Mouse (Mus musculus) brown adipose tissue, adult 24 weeks (tissue): ENCODE data around the gene Galk1. TPM values are rescaled to one million over a fixed set of nuclear protein-coding genes. Genes with fewer than 3 reads are reported as not detected.

Source experiments
- H3K27ac ChIP-seq: fragments of 200-500 bp; replicated peaks from 2 replicates; pipeline ENCODE4 v1.5.1; 2012; ENCODE audit warnings: low read depth, mild to moderate bottlenecking, low read length
- H3K4me1 ChIP-seq: fragments of 200-500 bp; 2 replicates; pipeline ENCODE4 v1.6.1; 2012; ENCODE audit warnings: low read length, mixed read lengths; ENCODE audit not compliant: control insufficient read depth, insufficient read depth, insufficient read length
- H3K4me3 ChIP-seq: fragments of 200-500 bp; 2 replicates; pipeline ENCODE4 v1.5.1; 2012; ENCODE audit warnings: low read depth, mild to moderate bottlenecking, low read length, moderate library complexity; ENCODE audit not compliant: insufficient read depth
- polyA plus RNA-seq: library from polyadenylated mRNA; stranded (reverse); fragments of >200 nt; gene quantifications from 2 replicates; pipeline ENCODE4 v1.2.4, GENCODE M21; 2012; ENCODE audit not compliant: missing spikeins, insufficient read depth, insufficient read length

The Galk1 gene
- polyA plus RNA-seq, 1 experiment: 9.6 TPM

- no peak overlapping the region for H3K27ac ChIP-seq
- H3K4me3 ChIP-seq: no peak overlapping the region
- H3K4me1 ChIP-seq: no peaks in the 10 kb centered on the region; the same call in 1 of the 2 replicates
These were observed 30.0 kb upstream of the Galk1 start for GRCm38 (mm10) chr11:116042372-116043138.

- H3K4me1 ChIP-seq: no peaks in the 10 kb centered on the region; the same call in 1 of the 2 replicates
- H3K4me3 ChIP-seq: no peak overlapping the region
These were observed 29.3 kb upstream of the Galk1 start for GRCm38 (mm10) chr11:116041833-116042232.

GRCm38 (mm10) chr11:116040593-116040992 lies 28.1 kb upstream of the Galk1 start:
- no peak overlapping the region for H3K4me3 ChIP-seq
- H3K27ac ChIP-seq: no peak overlapping the region
- no peaks in the 10 kb centered on the region; the same call in 1 of the 2 replicates for H3K4me1 ChIP-seq

More at GRCm38 (mm10) chr11:116041833-116042232, 29.3 kb upstream of the Galk1 start:
- no peak overlapping the region for H3K27ac ChIP-seq

GRCm38 (mm10) chr11:116037826-116038225 lies 25.3 kb upstream of the Galk1 start:
- Histone ChIP-seq H3K27ac (no peak overlapping the region), H3K4me1 (no peaks in the 10 kb centered on the region; the same call in 1 of the 2 replicates)

GRCm38 (mm10) chr11:116036671-116037070 lies 24.2 kb upstream of the Galk1 start:
- Histone ChIP-seq H3K4me1 (peaks cover 1% of the 10 kb centered on the region), H3K4me3 (no peak overlapping the region), H3K27ac (no peak overlapping the region)

More at GRCm38 (mm10) chr11:116037826-116038225, 25.3 kb upstream of the Galk1 start:
- no peak overlapping the region for H3K4me3 ChIP-seq

GRCm38 (mm10) chr11:116034584-116034983 lies 22.1 kb upstream of the Galk1 start:
- H3K4me3 ChIP-seq: no peak overlapping the region
- peaks cover 3% of the 10 kb centered on the region for H3K4me1 ChIP-seq
- H3K27ac ChIP-seq: no peak overlapping the region

- H3K4me1 ChIP-seq: peaks cover 3% of the 10 kb centered on the region; the same call in 1 of the 2 replicates
- H3K27ac ChIP-seq: peak overlapping the region; percentile 93
- H3K4me3 ChIP-seq: peak overlapping the region; percentile 72
These were observed 18.7 kb upstream of the Galk1 start for GRCm38 (mm10) chr11:116030898-116031845.

GRCm38 (mm10) chr11:116030088-116030897 lies 17.8 kb upstream of the Galk1 start, which contains the start of gene Unk:
Gene Unk (plus strand): TSS chr11:116030322.
- Histone ChIP-seq H3K4me3 (peak within 1 kb of the TSS; percentile 72), H3K27ac (peak within 1 kb of the TSS; percentile 93), H3K4me1 (peaks cover 3% of the 10 kb centered on the region; the same call in 1 of the 2 replicates)

GRCm38 (mm10) chr11:116029086-116029865 lies 16.8 kb upstream of the Galk1 start:
- H3K27ac ChIP-seq: no peak overlapping the region
- H3K4me1 ChIP-seq: peaks cover 3% of the 10 kb centered on the region; the same call in 1 of the 2 replicates

GRCm38 (mm10) chr11:116028177-116028865 lies 15.8 kb upstream of the Galk1 start:
- Histone ChIP-seq H3K4me1 (peaks cover 3% of the 10 kb centered on the region; the same call in 1 of the 2 replicates), H3K27ac (no peak overlapping the region), H3K4me3 (no peak overlapping the region)

More at GRCm38 (mm10) chr11:116029086-116029865, 16.8 kb upstream of the Galk1 start:
- no peak overlapping the region for H3K4me3 ChIP-seq

- Histone ChIP-seq H3K4me3 (no peak within 1 kb of the TSS), H3K27ac (0 out of 2 replicates have a peak within 1 kb of the TSS, but pooled peaks have one; percentile 61)
These were observed 15.2 kb upstream of the Galk1 start, which contains the start of gene H3f3b for GRCm38 (mm10) chr11:116027756-116028155. Gene H3f3b (minus strand): TSS chr11:116027962.

GRCm38 (mm10) chr11:116025056-116025845 lies 12.7 kb upstream of the Galk1 start:
- H3K27ac ChIP-seq: no peak overlapping the region
- no peaks in the 10 kb centered on the region for H3K4me1 ChIP-seq

More at GRCm38 (mm10) chr11:116027756-116028155, 15.2 kb upstream of the Galk1 start, which contains the start of gene H3f3b:
- peaks cover 3% of the 10 kb centered on the region; the same call in 1 of the 2 replicates for H3K4me1 ChIP-seq

More at GRCm38 (mm10) chr11:116025056-116025845, 12.7 kb upstream of the Galk1 start:
- H3K4me3 ChIP-seq: no peak overlapping the region
